Mouse (Mus musculus) midbrain, embryonic 16.5 days (tissue): ENCODE data around the gene Itpk1. TPM values are rescaled to one million over a fixed set of nuclear protein-coding genes. Genes with fewer than 3 reads are reported as not detected.

Experiments used
- microRNA counts: library from miRNA; unstranded; fragments of <30 nt; microRNA quantifications from one replicate; lab custom pipeline; 2016
- microRNA-seq: library from miRNA; unstranded; fragments of <30 nt; microRNA quantifications from one replicate; pipeline ENCODE4, GENCODE M21; 2017
- polyA plus RNA-seq: library from polyadenylated mRNA; unstranded; fragments of >200 nt; fragmentation: Nextera tagmentation; extraction: Ambion mirVana; gene quantifications from 2 replicates; pipeline ENCODE4 v1.2.1, GENCODE M21; 2015

Itpk1 gene
- polyA plus RNA-seq, 1 experiment from 2014 or later: 39.3 TPM

MicroRNAs encoded within 50 kb of the gene (microRNA counts, 519-probe panel; counts per million panel counts)
- 386 counts per million, percentile 18 among the panel's probes with 10 or more counts for microRNA mmu-miR-1936 (lab: Ali Mortazavi, UCI)

Small RNAs within 50 kb of the gene (microRNA-seq; reads per million reads assigned to microRNA genes)
- not detected for gene Mir1936

Other genes with a start within 250 kb of the Itpk1 start
- gene Golga5, start 235.8 kb downstream of the Itpk1 start, polyA plus RNA-seq: 28.0 and 28.6 TPM in 2 replicates
- gene Chga, start 150.0 kb downstream of the Itpk1 start, polyA plus RNA-seq: 165 and 194 TPM in 2 replicates
- 76.2 and 78.4 TPM in 2 replicates for gene Moap1, start 38.7 kb upstream of the Itpk1 start, polyA plus RNA-seq
- gene Tmem251, start 38.8 kb upstream of the Itpk1 start, polyA plus RNA-seq: 10.8 and 11.3 TPM in 2 replicates
- not detected in 2 replicates for gene Gm28051, start 52.8 kb upstream of the Itpk1 start, polyA plus RNA-seq
- 48.6 and 53.2 TPM in 2 replicates for gene Gon7, start 52.9 kb upstream of the Itpk1 start, polyA plus RNA-seq
- 33.8 and 34.7 TPM in 2 replicates for gene Ubr7, start 53.0 kb upstream of the Itpk1 start, polyA plus RNA-seq
- gene Gm20604, start 53.7 kb upstream of the Itpk1 start, polyA plus RNA-seq: 50.5 and 50.9 TPM in 2 replicates
- 11.2 and 14.9 TPM in 2 replicates for gene Btbd7, start 173.5 kb upstream of the Itpk1 start, polyA plus RNA-seq
- not detected in 2 replicates for gene Cox8c, start 194.4 kb upstream of the Itpk1 start, polyA plus RNA-seq
- gene Unc79, start 243.9 kb upstream of the Itpk1 start, polyA plus RNA-seq: 7.4 and 7.8 TPM in 2 replicates